ENCODE assay signal across 20 mouse cellular contexts in the genomic region with DNA sequence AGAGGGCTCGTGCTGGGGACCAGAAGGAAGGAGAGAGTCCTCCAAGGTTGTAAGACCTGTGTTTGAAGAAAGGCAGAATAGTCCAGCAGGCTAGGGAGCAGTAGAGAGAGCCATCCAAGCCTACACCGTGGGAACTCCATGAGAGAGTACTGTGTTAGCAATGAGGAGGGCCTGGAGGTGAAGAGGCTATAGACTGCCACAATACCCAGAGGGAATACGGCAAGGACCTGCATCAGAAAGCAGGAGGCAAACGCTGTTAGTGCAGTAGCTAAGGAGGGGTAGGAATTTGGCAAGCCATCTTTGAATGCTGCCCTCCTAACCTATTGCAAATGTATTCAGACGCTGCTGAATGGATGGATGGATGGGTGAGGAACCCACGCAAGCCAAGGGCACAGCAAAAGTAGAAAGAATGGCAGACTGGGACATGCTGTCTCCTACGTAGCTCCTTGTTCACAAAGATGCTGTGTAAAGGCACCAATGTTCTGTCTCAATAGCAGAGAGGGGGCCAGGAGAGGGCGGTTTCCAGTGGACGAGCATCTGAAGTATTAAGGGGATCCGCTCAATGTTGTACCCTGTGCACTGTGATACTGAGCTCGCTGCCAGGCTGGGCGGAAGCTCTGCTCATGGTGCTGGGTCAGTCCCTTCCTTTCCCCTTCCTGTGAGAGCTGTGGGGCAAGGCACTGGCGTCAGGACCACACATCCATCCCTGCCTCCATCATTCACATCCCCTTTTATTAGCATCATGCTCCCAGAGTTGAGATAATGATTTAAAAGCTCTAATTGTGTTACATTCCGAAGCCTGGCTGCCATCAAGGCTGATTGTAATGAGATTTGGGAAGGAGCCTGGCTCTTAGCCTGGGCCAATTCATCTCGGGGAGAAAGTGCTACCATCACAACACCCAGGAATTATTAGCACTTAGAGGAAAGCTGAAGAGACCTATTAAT. TPM values are rescaled to one million over a fixed set of nuclear protein-coding genes. Genes with fewer than 3 reads are reported as not detected.
DNase-seq lines count a peak whose midpoint lies in the region; ATAC-seq and TF ChIP-seq lines count a peak whose summit lies in the region.
"Had no signal": no experiment of that assay in that cellular context is flagged by ENCODE, and none has a peak within 500 bp of the region (broad histone marks: within the 10 kb centered on the region; RNA-seq: fewer than 3 reads in every experiment).

No protein-coding gene starts in this region.

- peak; percentile 51 for DNase-seq in midbrain, embryonic 11.5 days (ENCODE audit: low spot score, missing footprints)
- DNase-seq in midbrain, embryonic 10.5 days (ENCODE audit: low spot score): no peak
- DNase-seq in hindbrain, postnatal 0 days (ENCODE audit: low spot score): peak; percentile 52
- no peak for DNase-seq in cerebellum, adult 11-12 months
- DNase-seq: adrenal gland, postnatal 10 days; cerebellum, adult 9-10 months; gastrocnemius, postnatal 36 days; kidney, postnatal 14 days had no signal

- no peak for ATAC-seq in midbrain, embryonic 11.5 days (ENCODE audit: low FRiP score)
- peak; percentile 90 for ATAC-seq in forebrain, embryonic 16.5 days
- peak; percentile 89 for ATAC-seq in hindbrain, postnatal 0 days
- peak; percentile 79 for ATAC-seq in neural tube, embryonic 15.5 days (ENCODE audit: low FRiP score)
- ATAC-seq in kidney, embryonic 15.5 days (replicated peaks; ENCODE audit: low FRiP score): no peak
- ATAC-seq in megakaryocyte, adult 5-6 weeks (ENCODE audit: poor library complexity, severe bottlenecking): no peak
- ATAC-seq: intestine, postnatal 0 days; lung, postnatal 0 days had no signal

- H3K9ac ChIP-seq in midbrain, embryonic 11.5 days (ENCODE audit: low read length): no peak overlapping the region
- 0 out of 2 replicates have a peak overlapping the region, but pooled peaks have one; percentile 10 for H3K9ac ChIP-seq in forebrain, embryonic 16.5 days (replicated peaks; ENCODE audit: low read depth, low read length)
- H3K9ac ChIP-seq in hindbrain, postnatal 0 days (replicated peaks; ENCODE audit: low read length): no peak overlapping the region
- no peak overlapping the region for H3K9ac ChIP-seq in neural tube, embryonic 15.5 days (replicated peaks)
- H3K9ac ChIP-seq in kidney, embryonic 15.5 days: no peak overlapping the region
- H3K9ac ChIP-seq: embryonic facial prominence, embryonic 15.5 days; limb, embryonic 12.5 days; liver, embryonic 14.5 days had no signal

- 86% methylated on average over 15 of the region's 15 CpGs for WGBS in midbrain, embryonic 11.5 days
- 80% methylated on average over 15 of the region's 15 CpGs for WGBS in midbrain, embryonic 10.5 days
- 27% methylated on average over 15 of the region's 15 CpGs for WGBS in forebrain, embryonic 16.5 days
- 51% methylated on average over 15 of the region's 15 CpGs for WGBS in hindbrain, postnatal 0 days
- WGBS in neural tube, embryonic 15.5 days: 57% methylated on average over 15 of the region's 15 CpGs
- 71% methylated on average over 15 of the region's 15 CpGs for WGBS in kidney, embryonic 15.5 days

- H3K27me3 ChIP-seq in midbrain, embryonic 11.5 days (ENCODE audit: control insufficient read depth, insufficient read depth, low read length): no peaks in the 10 kb centered on the region
- no peaks in the 10 kb centered on the region; the same call in 1 of the 2 replicates for H3K27me3 ChIP-seq in midbrain, embryonic 10.5 days (ENCODE audit: low read depth, poor library complexity, severe bottlenecking)
- H3K27me3 ChIP-seq in forebrain, embryonic 16.5 days (replicated peaks; ENCODE audit: control insufficient read depth, insufficient read depth, low read length): no peaks in the 10 kb centered on the region
- H3K27me3 ChIP-seq in hindbrain, postnatal 0 days (ENCODE audit: insufficient read depth, low read length): no peaks in the 10 kb centered on the region
- H3K27me3 ChIP-seq in neural tube, embryonic 15.5 days (replicated peaks): no peaks in the 10 kb centered on the region
- 0 out of 2 replicates have a peak, but pooled peaks cover 3% of the 10 kb centered on the region for H3K27me3 ChIP-seq in kidney, embryonic 15.5 days
- H3K27me3 ChIP-seq: embryonic facial prominence, embryonic 15.5 days; limb, embryonic 12.5 days had no signal

- no peak overlapping the region for H3K4me3 ChIP-seq in midbrain, embryonic 11.5 days (ENCODE audit: low read depth, low read length)
- H3K4me3 ChIP-seq in midbrain, embryonic 10.5 days: no peak overlapping the region
- no peak overlapping the region for H3K4me3 ChIP-seq in forebrain, embryonic 16.5 days (replicated peaks; ENCODE audit: low read length)
- H3K4me3 ChIP-seq in hindbrain, postnatal 0 days (ENCODE audit: low read length): no peak overlapping the region
- H3K4me3 ChIP-seq in neural tube, embryonic 15.5 days (replicated peaks): no peak overlapping the region
- H3K4me3 ChIP-seq in kidney, embryonic 15.5 days (replicated peaks): no peak overlapping the region
- H3K4me3 ChIP-seq: embryonic facial prominence, embryonic 15.5 days; limb, embryonic 12.5 days had no signal

- no peak for TF ChIP-seq CTCF in hindbrain, postnatal 0 days (IDR thresholded peaks at IDR 0.05; ENCODE audit: low read depth)

- H3K4me1 ChIP-seq in midbrain, embryonic 11.5 days (ENCODE audit: control insufficient read depth, insufficient read depth, low read length): no peaks in the 10 kb centered on the region
- 0 out of 2 replicates have a peak, but pooled peaks cover 3% of the 10 kb centered on the region for H3K4me1 ChIP-seq in midbrain, embryonic 10.5 days
- H3K4me1 ChIP-seq in forebrain, embryonic 16.5 days (replicated peaks; ENCODE audit: control insufficient read depth, insufficient read depth, low read length): peaks cover 24% of the 10 kb centered on the region
- H3K4me1 ChIP-seq in hindbrain, postnatal 0 days (ENCODE audit: insufficient read depth, low read length): no peaks in the 10 kb centered on the region; the same call in 1 of the 2 replicates
- H3K4me1 ChIP-seq in neural tube, embryonic 15.5 days: peaks cover 36% of the 10 kb centered on the region
- H3K4me1 ChIP-seq in kidney, embryonic 15.5 days: 0 out of 2 replicates have a peak, but pooled peaks cover under 1% of the 10 kb centered on the region
- H3K4me1 ChIP-seq: embryonic facial prominence, embryonic 15.5 days; limb, embryonic 12.5 days had no signal

- H3K4me2 ChIP-seq in midbrain, embryonic 11.5 days: no peak overlapping the region
- H3K4me2 ChIP-seq in forebrain, embryonic 16.5 days (ENCODE audit: low read length): peak overlapping the region; percentile 22
- H3K4me2 ChIP-seq in hindbrain, postnatal 0 days (ENCODE audit: low read depth, low read length): no peak overlapping the region
- H3K4me2 ChIP-seq in neural tube, embryonic 15.5 days: no peak overlapping the region
- H3K4me2 ChIP-seq in kidney, embryonic 15.5 days: no peak overlapping the region
- H3K4me2 ChIP-seq: embryonic facial prominence, embryonic 15.5 days; heart, embryonic 11.5 days; limb, embryonic 12.5 days had no signal

- H3K27ac ChIP-seq in midbrain, embryonic 11.5 days (ENCODE audit: low read depth, low read length): no peak overlapping the region
- H3K27ac ChIP-seq in midbrain, embryonic 10.5 days (replicated peaks): no peak overlapping the region
- peak overlapping the region; percentile 56 for H3K27ac ChIP-seq in forebrain, embryonic 16.5 days (ENCODE audit: low read length)
- H3K27ac ChIP-seq in hindbrain, postnatal 0 days: no peak overlapping the region; the same call in 1 of the 2 replicates
- peak overlapping the region; percentile 77 for H3K27ac ChIP-seq in neural tube, embryonic 15.5 days (replicated peaks)
- no peak overlapping the region for H3K27ac ChIP-seq in kidney, embryonic 15.5 days
- H3K27ac ChIP-seq: embryonic facial prominence, embryonic 15.5 days; limb, embryonic 12.5 days; liver, embryonic 14.5 days had no signal

- no peaks in the 10 kb centered on the region for H3K36me3 ChIP-seq in midbrain, embryonic 11.5 days (ENCODE audit: control insufficient read depth, insufficient read depth, low read length)
- H3K36me3 ChIP-seq in midbrain, embryonic 10.5 days: no peaks in the 10 kb centered on the region
- no peaks in the 10 kb centered on the region for H3K36me3 ChIP-seq in forebrain, embryonic 16.5 days (ENCODE audit: control insufficient read depth, insufficient read depth)
- no peaks in the 10 kb centered on the region for H3K36me3 ChIP-seq in hindbrain, postnatal 0 days (ENCODE audit: insufficient read depth, low read length)
- no peaks in the 10 kb centered on the region for H3K36me3 ChIP-seq in neural tube, embryonic 15.5 days
- H3K36me3 ChIP-seq in kidney, embryonic 15.5 days: no peaks in the 10 kb centered on the region
- H3K36me3 ChIP-seq: embryonic facial prominence, embryonic 15.5 days; limb, embryonic 12.5 days had no signal

- no peaks in the 10 kb centered on the region for H3K9me3 ChIP-seq in midbrain, embryonic 11.5 days (ENCODE audit: control insufficient read depth, low read length)
- H3K9me3 ChIP-seq in midbrain, embryonic 10.5 days (replicated peaks): 0 out of 2 replicates have a peak, but pooled peaks cover 4% of the 10 kb centered on the region
- H3K9me3 ChIP-seq in forebrain, embryonic 16.5 days (ENCODE audit: control insufficient read depth, low read length): no peaks in the 10 kb centered on the region
- H3K9me3 ChIP-seq in hindbrain, postnatal 0 days (ENCODE audit: low read length): no peaks in the 10 kb centered on the region
- H3K9me3 ChIP-seq in neural tube, embryonic 15.5 days (replicated peaks): no peaks in the 10 kb centered on the region
- 0 out of 2 replicates have a peak, but pooled peaks cover 3% of the 10 kb centered on the region for H3K9me3 ChIP-seq in kidney, embryonic 15.5 days (replicated peaks)
- H3K9me3 ChIP-seq: embryonic facial prominence, embryonic 15.5 days had no signal

RNA-seq across cellular contexts. Expression of gene Siah3, which starts 26.7 kb away (rescaled TPM):
- polyA plus RNA-seq in midbrain, embryonic 11.5 days (2014; fragmentation: Nextera tagmentation; extraction: Ambion mirVana): 1.1 and 1.4 TPM in 2 replicates
- polyA plus RNA-seq in midbrain, embryonic 10.5 days (2016; fragmentation: Nextera tagmentation; extraction: Ambion mirVana): 0.33 and 0.66 TPM in 2 replicates
- polyA plus RNA-seq in forebrain, embryonic 16.5 days (2015; fragmentation: Nextera tagmentation; extraction: Ambion mirVana): 4.1 and 4.4 TPM in 2 replicates
- total RNA-seq in hindbrain, postnatal 0 days (2014; rRNA removed): 8.2 and 11.1 TPM in 2 replicates
- 2.5 and 3.1 TPM in 2 replicates for polyA plus RNA-seq in hindbrain, postnatal 0 days (2015; fragmentation: Nextera tagmentation; extraction: Ambion mirVana)
- 5.1 and 6.0 TPM in 2 replicates for polyA plus RNA-seq in neural tube, embryonic 15.5 days (2015; fragmentation: Nextera tagmentation; extraction: Ambion mirVana)
- polyA plus RNA-seq in kidney, embryonic 15.5 days (2015; fragmentation: Nextera tagmentation; extraction: Ambion mirVana): 0.14 and 0.19 TPM in 2 replicates
- total RNA-seq in megakaryocyte, adult 5-6 weeks (2015): not detected in 2 replicates
- not detected in 2 replicates for total RNA-seq in megakaryocyte, adult 5-6 weeks (2017)
- total RNA-seq: gastrocnemius, postnatal 36 days; heart, postnatal 25 days had no signal
- polyA plus RNA-seq: C2C12; intestine, postnatal 0 days; lung, postnatal 0 days had no signal

Comparison
In these comparisons a context has a peak if more than half of its experiments do, and no peak if none do; other contexts are left out.
1. DNase-seq: peak in midbrain, embryonic 11.5 days (single experiment) and hindbrain, postnatal 0 days (single experiment); none in midbrain, embryonic 10.5 days (single experiment) and cerebellum, adult 11-12 months (single experiment).
2. ATAC-seq: peak in forebrain, embryonic 16.5 days (single experiment), hindbrain, postnatal 0 days (single experiment) and neural tube, embryonic 15.5 days (single experiment); none in midbrain, embryonic 11.5 days (single experiment), kidney, embryonic 15.5 days (single experiment) and megakaryocyte, adult 5-6 weeks (single experiment).
3. H3K27ac ChIP-seq: peak in forebrain, embryonic 16.5 days (single experiment) and neural tube, embryonic 15.5 days (single experiment); none in midbrain, embryonic 11.5 days (single experiment), midbrain, embryonic 10.5 days (single experiment), hindbrain, postnatal 0 days (single experiment) and kidney, embryonic 15.5 days (single experiment).